Mouse (Mus musculus): ENCODE data around the gene Ckm. TPM values are rescaled to one million over a fixed set of nuclear protein-coding genes. Genes with fewer than 3 reads are reported as not detected.

The Ckm gene
- total RNA-seq (2017): not detected in 2 replicates

- no peak for ATAC-seq (ENCODE audit: extremely low read depth, insufficient number of reproducible peaks, low FRiP score, poor library complexity, severe bottlenecking)
Observed at GRCm38 (mm10) chr7:19404476-19404875, at the start of gene Ckm. TSS of gene Ckm (plus strand) at chr7:19404776.

GRCm38 (mm10) chr7:19354991-19355390 lies 49.6 kb upstream of the Ckm start:
- no peak for ATAC-seq (ENCODE audit: extremely low read depth, insufficient number of reproducible peaks, low FRiP score, poor library complexity, severe bottlenecking)

GRCm38 (mm10) chr7:19356311-19356710 lies 48.3 kb upstream of the Ckm start:
- ATAC-seq (ENCODE audit: extremely low read depth, insufficient number of reproducible peaks, low FRiP score, poor library complexity, severe bottlenecking): no peak

GRCm38 (mm10) chr7:19357381-19358375 lies 46.9 kb upstream of the Ckm start:
- ATAC-seq (ENCODE audit: extremely low read depth, insufficient number of reproducible peaks, low FRiP score, poor library complexity, severe bottlenecking): no peak

GRCm38 (mm10) chr7:19358634-19359033 lies 45.9 kb upstream of the Ckm start:
- no peak for ATAC-seq (ENCODE audit: extremely low read depth, insufficient number of reproducible peaks, low FRiP score, poor library complexity, severe bottlenecking)

GRCm38 (mm10) chr7:19359299-19359891 lies 45.2 kb upstream of the Ckm start, which contains the start of the genes Cd3eap and Ppp1r13l:
TSS of gene Cd3eap (minus strand) at chr7:19359483.
TSS of gene Ppp1r13l (plus strand) at chr7:19359749.
- peak; percentile 42 for ATAC-seq (ENCODE audit: extremely low read depth, insufficient number of reproducible peaks, low FRiP score, poor library complexity, severe bottlenecking)

GRCm38 (mm10) chr7:19359892-19360641 lies 44.5 kb upstream of the Ckm start:
- ATAC-seq (ENCODE audit: extremely low read depth, insufficient number of reproducible peaks, low FRiP score, poor library complexity, severe bottlenecking): 0 out of 2 replicates have a peak, but pooled peaks have one; percentile 17

GRCm38 (mm10) chr7:19360944-19361343 lies 43.6 kb upstream of the Ckm start:
- ATAC-seq (ENCODE audit: extremely low read depth, insufficient number of reproducible peaks, low FRiP score, poor library complexity, severe bottlenecking): peak; percentile 40

- ATAC-seq (ENCODE audit: extremely low read depth, insufficient number of reproducible peaks, low FRiP score, poor library complexity, severe bottlenecking): peak; percentile 37
Observed at GRCm38 (mm10) chr7:19361720-19362119, 42.9 kb upstream of the Ckm start.

GRCm38 (mm10) chr7:19362276-19362675 lies 42.3 kb upstream of the Ckm start:
- ATAC-seq (ENCODE audit: extremely low read depth, insufficient number of reproducible peaks, low FRiP score, poor library complexity, severe bottlenecking): no peak

- no peak; the same call in 1 of the 2 replicates for ATAC-seq (ENCODE audit: extremely low read depth, insufficient number of reproducible peaks, low FRiP score, poor library complexity, severe bottlenecking)
Observed at GRCm38 (mm10) chr7:19363881-19364280, 40.7 kb upstream of the Ckm start.

- no peak for ATAC-seq (ENCODE audit: extremely low read depth, insufficient number of reproducible peaks, low FRiP score, poor library complexity, severe bottlenecking)
Observed at GRCm38 (mm10) chr7:19365376-19365775, 39.2 kb upstream of the Ckm start.

- ATAC-seq (ENCODE audit: extremely low read depth, insufficient number of reproducible peaks, low FRiP score, poor library complexity, severe bottlenecking): no peak
Observed at GRCm38 (mm10) chr7:19368380-19368779, 36.2 kb upstream of the Ckm start.

- ATAC-seq (ENCODE audit: extremely low read depth, insufficient number of reproducible peaks, low FRiP score, poor library complexity, severe bottlenecking): peak; percentile 74
Observed at GRCm38 (mm10) chr7:19369823-19370425, 34.7 kb upstream of the Ckm start.

- ATAC-seq (ENCODE audit: extremely low read depth, insufficient number of reproducible peaks, low FRiP score, poor library complexity, severe bottlenecking): no peak
Observed at GRCm38 (mm10) chr7:19373367-19373766, 31.2 kb upstream of the Ckm start.

- ATAC-seq (ENCODE audit: extremely low read depth, insufficient number of reproducible peaks, low FRiP score, poor library complexity, severe bottlenecking): no peak
Observed at GRCm38 (mm10) chr7:19375368-19375767, 29.2 kb upstream of the Ckm start.

- no peak for ATAC-seq (ENCODE audit: extremely low read depth, insufficient number of reproducible peaks, low FRiP score, poor library complexity, severe bottlenecking)
Observed at GRCm38 (mm10) chr7:19376019-19376418, 28.6 kb upstream of the Ckm start.

GRCm38 (mm10) chr7:19378049-19378448 lies 26.5 kb upstream of the Ckm start:
- ATAC-seq (ENCODE audit: extremely low read depth, insufficient number of reproducible peaks, low FRiP score, poor library complexity, severe bottlenecking): no peak

Data from neutrophil, adult 5-6 weeks (primary cell).